Mouse (Mus musculus) bone marrow, adult 2 months (tissue): ENCODE results near the gene Efna3. TPM values are rescaled to one million over a fixed set of nuclear protein-coding genes. Genes with fewer than 3 reads are reported as not detected.

Source experiments
- H3K27ac ChIP-seq: fragments of 200-500 bp; 2 replicates; pipeline ENCODE4 v1.5.1; 2012; ENCODE audit warnings: low read depth, mild to moderate bottlenecking, control low read depth, inconsistent platforms, low read length; ENCODE audit not compliant: control insufficient read depth, poor library complexity, insufficient read depth
- H3K4me1 ChIP-seq: fragments of 200-500 bp; 2 replicates; pipeline ENCODE4 v1.6.1; 2011; ENCODE audit warnings: low read length; ENCODE audit not compliant: control insufficient read depth, insufficient read depth
- H3K4me3 ChIP-seq: fragments of 200-500 bp; replicated peaks from 2 replicates; pipeline ENCODE3; 2011; ENCODE audit warnings: mild to moderate bottlenecking, low read depth, low read length, control low read depth; ENCODE audit not compliant: control insufficient read depth
- CTCF ChIP-seq: fragments of 200-500 bp; IDR thresholded peaks from 2 replicates; pipeline ENCODE4 v1.5.1; 2011; ENCODE audit warnings: low read length, control low read depth; ENCODE audit not compliant: control insufficient read depth, insufficient read depth
- POLR2A ChIP-seq: fragments of 200-500 bp; IDR thresholded peaks from 2 replicates; pipeline ENCODE4 v1.6.1; 2011; ENCODE audit warnings: low read depth, mild to moderate bottlenecking, control low read depth, low read length, borderline replicate concordance; ENCODE audit not compliant: control insufficient read depth
- WGBS: fragments of 180-500 bp; shearing (Covaris S2); methylation state at CpG from one replicate; pipeline ENCODE4 v1.1.7; 2018; 5-methylcytosine and 5-hydroxymethylcytosine counted together
- polyA plus RNA-seq: library from polyadenylated mRNA; stranded (reverse); fragments of >200 nt; gene quantifications from 2 replicates; pipeline ENCODE4 v1.2.4, GENCODE M21; 2011; ENCODE audit warnings: low replicate concordance; ENCODE audit not compliant: missing spikeins, insufficient read depth, insufficient read length

Efna3 gene
- polyA plus RNA-seq, 1 experiment = 2.7 TPM

DNA sequence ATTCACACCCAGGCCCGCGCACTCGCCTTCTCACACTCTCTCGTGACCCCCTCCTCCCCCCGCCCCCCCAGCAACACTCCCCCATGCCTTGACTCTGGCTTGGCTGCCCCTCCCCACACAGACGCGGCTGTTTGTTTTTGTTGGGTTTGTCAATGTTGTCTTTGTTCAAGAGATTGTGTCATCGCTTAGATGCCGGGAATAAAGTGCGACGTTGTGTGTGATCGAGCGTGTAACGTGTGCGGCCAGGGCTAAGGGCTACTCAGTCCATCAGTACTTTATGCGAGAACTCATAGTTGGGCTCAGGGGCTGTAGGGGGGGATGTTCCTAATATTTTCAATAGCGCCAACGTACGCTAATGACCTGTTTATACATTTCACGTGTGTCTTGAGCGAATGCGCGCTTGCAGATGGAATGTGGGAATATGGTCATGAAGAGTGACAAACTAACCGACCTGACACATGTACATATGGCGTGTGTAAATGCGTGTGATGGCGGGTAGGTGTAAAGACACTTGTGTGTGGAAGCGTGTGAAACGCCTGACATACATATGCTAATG lies 42.6 kb downstream of the Efna3 start:
- Histone ChIP-seq H3K4me1 (peaks cover 4% of the 10 kb centered on the region), H3K27ac (no peak overlapping the region), H3K4me3 (no peak overlapping the region)
- TF ChIP-seq POLR2A = no peak
- TF ChIP-seq CTCF = no peak
- WGBS = 1% methylated on average over 29 of the region's 29 CpGs

DNA sequence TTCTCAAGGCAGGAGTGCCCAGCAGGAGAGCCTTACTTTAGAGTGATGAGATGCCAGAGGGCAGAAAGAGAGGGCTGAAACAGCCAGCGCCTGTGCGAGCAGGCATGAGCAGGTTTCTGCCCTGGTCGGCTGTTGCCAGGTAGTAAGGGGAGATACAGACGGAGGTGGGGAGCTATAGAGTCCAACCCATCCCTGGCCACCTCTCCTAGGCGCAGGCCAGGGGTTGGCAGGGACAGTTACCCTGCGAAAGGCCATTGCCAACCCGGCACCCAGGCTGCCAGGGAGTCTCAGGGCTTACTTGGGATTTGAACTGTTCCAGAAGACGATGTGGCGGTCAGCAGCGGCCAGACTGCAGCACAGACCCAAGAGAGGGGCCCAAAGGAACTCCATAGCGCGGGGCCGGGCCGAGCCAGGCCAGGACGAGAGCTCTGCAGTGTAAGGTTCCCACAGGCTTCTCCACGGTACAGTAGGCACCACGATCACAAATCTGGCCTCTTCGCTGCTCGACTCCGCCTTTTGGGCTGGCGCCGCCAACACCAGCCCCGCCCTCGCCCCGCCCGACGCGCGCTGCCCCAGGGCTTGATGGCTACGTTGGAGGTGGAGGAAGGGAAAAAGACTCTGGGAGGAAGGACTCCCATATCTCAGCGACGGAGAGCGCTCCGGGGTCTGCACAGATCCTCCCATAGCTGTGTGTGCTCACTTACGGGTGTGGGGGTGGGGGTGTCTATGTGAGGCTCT lies 43.4 kb downstream of the Efna3 start:
- Histone ChIP-seq H3K27ac (no peak overlapping the region), H3K4me3 (peak overlapping the region; percentile 39), H3K4me1 (peaks cover 1% of the 10 kb centered on the region)
- WGBS = 7% methylated on average over 35 of the region's 35 CpGs
- TF ChIP-seq CTCF (no peak), POLR2A (peak; percentile 37; the same call in 1 of the 2 replicates)

DNA sequence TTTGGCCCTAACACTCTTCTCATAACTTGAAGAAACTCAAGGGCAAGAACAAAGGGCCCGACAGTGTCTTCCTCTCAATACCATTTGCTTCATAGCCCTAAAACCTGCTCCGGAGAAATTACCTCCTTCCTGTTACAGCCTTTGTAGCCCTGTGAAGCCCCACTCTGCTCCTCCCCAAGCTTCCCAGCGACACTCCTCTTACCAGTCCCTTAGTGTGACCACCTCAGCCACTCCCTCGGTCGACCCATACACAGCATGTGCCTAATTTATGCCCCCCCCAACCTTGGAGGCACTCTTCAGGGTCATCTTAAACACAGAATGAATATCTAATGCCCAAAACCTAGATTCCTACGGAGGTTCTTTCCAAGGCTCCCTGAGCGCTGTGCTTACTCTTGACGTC lies 44.1 kb downstream of the Efna3 start:
- WGBS = 38% methylated on average over 8 of the region's 8 CpGs
- Histone ChIP-seq H3K27ac (no peak overlapping the region), H3K4me1 (peaks cover 1% of the 10 kb centered on the region), H3K4me3 (no peak overlapping the region)
- no peak for TF ChIP-seq CTCF

DNA sequence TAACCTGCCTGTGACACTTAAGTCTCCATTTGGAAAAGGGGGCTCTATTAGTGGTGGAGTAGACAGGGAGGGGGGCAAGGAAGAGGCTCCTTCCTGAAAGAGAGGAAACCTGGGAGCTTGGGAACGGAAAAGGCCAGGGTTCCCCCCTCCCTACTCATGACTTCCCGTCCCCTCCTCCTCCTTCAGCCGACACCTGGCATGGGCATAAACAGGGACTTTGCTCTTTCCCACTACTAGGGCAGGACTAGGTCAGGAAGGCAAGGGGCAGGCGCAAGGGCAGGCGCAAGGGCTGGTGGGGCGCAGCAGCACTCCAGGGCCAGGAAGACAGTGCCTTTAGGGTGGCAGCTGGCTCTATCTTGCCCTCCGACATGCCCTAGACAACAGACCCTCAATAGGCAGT lies 44.7 kb downstream of the Efna3 start:
- WGBS = 79% methylated on average over 7 of the region's 7 CpGs
- peaks cover 1% of the 10 kb centered on the region for H3K4me1 ChIP-seq
- H3K4me3 ChIP-seq = no peak overlapping the region
- no peak overlapping the region for H3K27ac ChIP-seq
- no peak for TF ChIP-seq POLR2A
- no peak for TF ChIP-seq CTCF

DNA sequence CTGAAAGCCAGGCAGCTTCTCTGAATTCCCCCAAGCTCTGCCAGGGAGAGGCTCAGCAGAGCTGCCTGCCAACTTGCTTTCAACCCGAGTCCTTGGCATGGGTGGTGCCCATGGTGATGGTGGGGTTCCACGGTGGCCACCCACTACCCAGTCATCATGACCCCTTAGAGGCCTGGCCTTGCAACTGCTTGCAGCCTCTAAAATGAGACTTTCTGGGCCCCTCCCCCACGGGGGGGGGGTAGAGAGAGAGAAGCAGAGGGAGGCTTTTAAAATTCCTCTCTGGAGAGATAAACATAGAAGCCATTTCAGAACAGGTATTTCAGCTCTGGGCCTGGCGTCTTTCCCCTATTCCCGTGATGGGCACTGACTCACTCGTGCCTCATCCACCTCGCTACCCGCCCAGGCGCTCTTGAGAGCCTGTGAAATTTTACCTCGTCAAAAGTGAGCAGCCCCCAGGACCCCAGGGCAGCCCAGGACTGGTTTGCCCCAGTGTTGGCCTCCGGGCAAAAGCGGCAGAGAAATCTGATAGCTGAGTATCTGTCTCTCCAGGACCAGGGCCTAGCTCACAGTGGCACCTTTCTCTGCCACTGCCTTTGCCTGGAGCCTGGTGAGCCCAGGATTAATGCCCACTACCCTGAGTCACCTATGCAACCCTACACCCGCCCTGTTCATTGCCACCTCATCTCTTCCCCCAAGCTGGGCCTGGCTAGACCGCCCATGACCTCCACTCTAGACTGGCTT lies 45.3 kb downstream of the Efna3 start:
- Histone ChIP-seq H3K27ac (no peak overlapping the region), H3K4me1 (peaks cover 1% of the 10 kb centered on the region)

DNA sequence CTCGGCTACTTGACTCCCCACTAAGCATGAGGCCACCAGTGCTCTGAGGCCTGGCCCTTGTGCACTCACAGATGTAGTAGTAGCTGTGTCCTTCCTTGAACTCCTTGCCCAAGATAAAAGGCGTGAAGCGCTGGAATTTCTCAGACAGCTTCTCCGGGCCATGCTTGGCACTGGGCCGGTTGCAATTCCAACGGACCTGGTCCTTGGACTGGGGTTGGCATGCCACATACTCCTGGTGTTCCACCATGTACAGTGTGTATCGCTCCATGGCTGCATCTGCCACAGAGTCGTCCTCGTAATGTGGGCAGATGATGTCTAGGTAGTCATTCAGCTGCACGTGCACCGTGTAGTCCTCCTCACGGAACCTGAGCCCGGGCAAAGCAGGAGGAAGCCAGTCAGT lies 46.7 kb downstream of the Efna3 start:
- 91% methylated on average over 13 of the region's 13 CpGs for WGBS
- H3K27ac ChIP-seq = no peak overlapping the region
- TF ChIP-seq POLR2A (no peak), CTCF (no peak)
- no peak overlapping the region for H3K4me3 ChIP-seq
- peaks cover 1% of the 10 kb centered on the region for H3K4me1 ChIP-seq

More for the DNA sequence above, 45.3 kb downstream of the Efna3 start:
- WGBS = 73% methylated on average over 14 of the region's 14 CpGs
- TF ChIP-seq POLR2A (no peak), CTCF (no peak)
- no peak overlapping the region for H3K4me3 ChIP-seq

DNA sequence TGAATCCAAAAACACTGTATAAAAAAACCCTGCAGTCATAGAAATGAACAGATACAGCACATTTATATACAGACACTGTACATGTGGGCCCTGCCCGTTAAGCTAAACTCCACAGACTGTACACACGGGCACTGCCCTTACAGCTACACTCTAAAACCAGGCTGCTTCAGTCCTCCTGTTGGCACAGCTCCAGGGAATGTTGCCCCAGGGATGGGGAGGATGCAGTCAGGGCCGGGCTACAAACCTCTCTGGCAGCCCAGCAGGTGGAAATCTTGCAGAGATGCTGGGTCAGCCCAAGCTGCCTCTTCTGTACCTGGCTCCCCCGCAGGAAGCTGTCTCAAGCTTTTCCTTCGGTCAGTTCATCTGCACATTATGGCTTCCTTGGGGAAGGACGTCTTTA lies 51.0 kb downstream of the Efna3 start:
- no peak overlapping the region for H3K27ac ChIP-seq
- TF ChIP-seq POLR2A (no peak), CTCF (no peak)
- H3K4me3 ChIP-seq = no peak overlapping the region
- peaks cover 1% of the 10 kb centered on the region; the same call in 1 of the 2 replicates for H3K4me1 ChIP-seq
- 77% methylated on average over 6 of the region's 6 CpGs for WGBS

DNA sequence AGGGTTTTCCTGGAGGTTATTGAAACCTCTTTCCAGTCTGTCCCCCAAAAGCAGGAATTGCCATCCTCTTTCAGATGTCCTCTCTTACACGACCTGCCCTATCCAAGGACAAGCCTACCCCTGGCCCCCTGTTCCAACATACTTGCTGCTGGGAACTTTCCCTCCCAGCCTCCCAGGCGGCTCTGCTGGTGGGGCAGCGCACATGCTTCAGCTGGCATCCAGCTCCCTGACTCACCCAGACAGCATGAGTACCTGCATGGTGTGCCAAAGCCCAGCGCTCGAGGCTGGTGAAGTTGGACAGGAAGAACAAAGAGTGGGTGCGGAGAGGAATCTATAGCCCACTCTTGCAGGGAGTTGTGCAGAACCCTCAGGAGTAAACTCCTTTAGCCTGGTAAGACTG lies 51.9 kb downstream of the Efna3 start:
- no peak overlapping the region for H3K4me3 ChIP-seq
- peaks cover 1% of the 10 kb centered on the region; the same call in 1 of the 2 replicates for H3K4me1 ChIP-seq
- H3K27ac ChIP-seq = no peak overlapping the region
- TF ChIP-seq CTCF = no peak
- no peak for TF ChIP-seq POLR2A
- 65% methylated on average over 6 of the region's 6 CpGs for WGBS
